Mouse (Mus musculus) urinary bladder, postnatal 36 days (tissue): ENCODE measurements around the gene P4hb.
"Not testable (repeated sequence)": the region's sequence is repeated elsewhere in the genome, so short reads cannot be mapped to it uniquely, and the experiment has no call there.

Source experiments
- DNase-seq, 2 experiments: peaks; one replicate each; pipeline ENCODE4 v3.0.0; 2022; ENCODE audit warnings: low spot score in 2 of 2, mixed read lengths in 1 of 2

The P4hb gene

GRCm38 (mm10) chr11:120539285-120540014 is 33.6 kb downstream of the P4hb start:
- DNase-seq = peak; percentile 51 to 67

GRCm38 (mm10) chr11:120538955-120539284 is 34.1 kb downstream of the P4hb start:
- DNase-seq = no peak

GRCm38 (mm10) chr11:120538485-120538884 is 34.6 kb downstream of the P4hb start:
- DNase-seq = peak in 1 of 2 experiments; percentile 52

GRCm38 (mm10) chr11:120535804-120536203 is 37.2 kb downstream of the P4hb start:
- no peak for DNase-seq

GRCm38 (mm10) chr11:120535145-120535544 is 37.9 kb downstream of the P4hb start:
- DNase-seq = no peak

- DNase-seq = no peak
Measured at GRCm38 (mm10) chr11:120534093-120534492, 39.0 kb downstream of the P4hb start.

- DNase-seq = no peak
Measured at GRCm38 (mm10) chr11:120531646-120532045, 41.4 kb downstream of the P4hb start.

GRCm38 (mm10) chr11:120530085-120530964 is 42.7 kb downstream of the P4hb start, which contains the start of gene Gcgr:
Gene Gcgr, plus strand, starts transcription at chr11:120530699.
- no peak for DNase-seq

GRCm38 (mm10) chr11:120528903-120529302 is 44.1 kb downstream of the P4hb start:
- no peak for DNase-seq

- DNase-seq = no peak
Measured at GRCm38 (mm10) chr11:120527690-120528354, 45.2 kb downstream of the P4hb start.

- DNase-seq = no peak
Measured at GRCm38 (mm10) chr11:120525959-120526358, 47.1 kb downstream of the P4hb start.

GRCm38 (mm10) chr11:120522581-120522980 is 50.5 kb downstream of the P4hb start:
- no peak for DNase-seq

- peak in 1 of 2 experiments; percentile 45 for DNase-seq
Measured at GRCm38 (mm10) chr11:120520967-120521540, 52.0 kb downstream of the P4hb start.

GRCm38 (mm10) chr11:120520498-120520897 is 52.6 kb downstream of the P4hb start:
- no peak for DNase-seq

GRCm38 (mm10) chr11:120519738-120520137 is 53.3 kb downstream of the P4hb start:
- DNase-seq = peak in 1 of 2 experiments; percentile 40

GRCm38 (mm10) chr11:120518558-120518957 is 54.5 kb downstream of the P4hb start:
- no peak for DNase-seq

GRCm38 (mm10) chr11:120518027-120518426 is 55.0 kb downstream of the P4hb start:
- peak in 1 of 2 experiments; percentile 67 for DNase-seq

GRCm38 (mm10) chr11:120517147-120517546 is 55.9 kb downstream of the P4hb start:
- DNase-seq = no peak

- DNase-seq = peak; percentile 90
Measured at GRCm38 (mm10) chr11:120515611-120516010, 57.4 kb downstream of the P4hb start.

- not testable (repeated sequence) for DNase-seq
Measured at GRCm38 (mm10) chr11:120514262-120514661, 58.8 kb downstream of the P4hb start.

GRCm38 (mm10) chr11:120512790-120513453 is 60.1 kb downstream of the P4hb start:
- no peak for DNase-seq
